Mouse (Mus musculus) kidney, postnatal 0 days (tissue): ENCODE data around the gene Nmt1. TPM values are rescaled to one million over a fixed set of nuclear protein-coding genes. Genes with fewer than 3 reads are reported as not detected.

Source experiments
- ATAC-seq: fragments of 200-750 bp; cut with Nextera tagmentation; replicated peaks from 2 replicates; pipeline ENCODE4 v1.8.0; 2017; ENCODE audit warnings: low read depth, moderate number of reproducible peaks, moderate TSS enrichment, moderate library complexity; ENCODE audit not compliant: low FRiP score
- DNase-seq: peaks from one replicate; pipeline ENCODE4 v3.0.0-alpha.2; 2016; ENCODE audit warnings: low spot score
- H3K27ac ChIP-seq: fragments of 300-500 bp; sonication (generic); 2 replicates; pipeline ENCODE4 v1.5.1; 2014; ENCODE audit warnings: mild to moderate bottlenecking
- H3K27me3 ChIP-seq: fragments of 300-500 bp; sonication (generic); 2 replicates; pipeline ENCODE4 v1.6.1; 2014; ENCODE audit warnings: low read length, mixed read lengths; ENCODE audit not compliant: insufficient read depth
- H3K36me3 ChIP-seq: fragments of 300-500 bp; sonication (generic); 2 replicates; pipeline ENCODE4 v1.6.1; 2014; ENCODE audit warnings: low read length, mixed read lengths; ENCODE audit not compliant: insufficient read depth
- H3K4me1 ChIP-seq: fragments of 300-500 bp; sonication (generic); replicated peaks from 2 replicates; pipeline ENCODE4 v1.6.1; 2014; ENCODE audit warnings: antibody characterized with exemption, low read length, mixed read lengths; ENCODE audit not compliant: insufficient read depth
- H3K4me2 ChIP-seq: fragments of 300-500 bp; sonication (generic); 2 replicates; pipeline ENCODE4 v1.6.1; 2014; ENCODE audit warnings: mild to moderate bottlenecking, low read length, moderate library complexity, mixed read lengths
- H3K4me3 ChIP-seq: fragments of 300-500 bp; sonication (generic); replicated peaks from 2 replicates; pipeline ENCODE4 v1.5.1; 2014; ENCODE audit warnings: low read depth, low read length
- H3K9ac ChIP-seq: fragments of 300-500 bp; sonication (generic); 2 replicates; pipeline ENCODE4 v1.6.1; 2014; ENCODE audit warnings: low read depth, low read length
- H3K9me3 ChIP-seq: fragments of 300-500 bp; sonication (generic); replicated peaks from 2 replicates; pipeline ENCODE4 v1.6.1; 2016; ENCODE audit warnings: low read length, inconsistent platforms, mixed read lengths
- CTCF ChIP-seq: IDR thresholded peaks from 2 replicates; pipeline ENCODE4 v1.5.1; 2016; ENCODE audit warnings: antibody characterized with exemption, low read depth, mild to moderate bottlenecking, moderate library complexity
- WGBS: fragments of 180-500 bp; shearing (Covaris S2); extraction: QIAGEN DNeasy Blood & Tissue Kit; methylation state at CpG from one replicate; pipeline ENCODE4 v1.1.7; 2014; 5-methylcytosine and 5-hydroxymethylcytosine counted together
- polyA plus RNA-seq: library from polyadenylated mRNA; unstranded; fragments of >200 nt; fragmentation: Nextera tagmentation; extraction: Ambion mirVana; gene quantifications from 2 replicates; pipeline ENCODE4 v1.2.1, GENCODE M21; 2015

Nmt1 gene
- polyA plus RNA-seq, 1 experiment from 2014 or later = 60.3 TPM

DNA sequence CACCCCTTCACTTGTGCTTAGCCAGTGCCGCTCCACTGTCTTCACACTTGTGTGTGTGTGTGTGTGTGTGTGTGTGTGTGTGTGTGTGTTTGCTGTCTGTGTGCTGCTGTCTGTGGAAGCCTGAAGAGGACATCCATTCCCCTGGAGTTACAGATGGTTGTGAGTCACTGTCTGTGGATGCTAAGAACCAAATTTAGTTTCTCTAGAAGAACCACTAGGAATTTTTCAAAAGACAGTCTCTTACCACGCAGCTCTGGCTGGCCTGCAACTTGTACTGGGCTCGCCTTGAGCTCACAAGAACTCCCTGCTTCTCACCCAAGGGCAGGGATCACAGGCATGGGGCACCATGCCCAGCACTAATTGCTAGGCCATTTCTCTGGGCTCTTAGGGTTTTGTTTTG is 5.0 kb downstream of the Nmt1 start:
- DNase-seq (no peak), ATAC-seq (no peak)
- H3K9ac ChIP-seq = no peak overlapping the region
- 0 out of 2 replicates have a peak, but pooled peaks cover 4% of the 10 kb centered on the region for H3K4me1 ChIP-seq
- H3K36me3 ChIP-seq = no peaks in the 10 kb centered on the region
- no peaks in the 10 kb centered on the region for H3K27me3 ChIP-seq
- WGBS = 83% methylated on average over 3 of the region's 3 CpGs
- H3K27ac ChIP-seq = no peak overlapping the region
- no peak overlapping the region for H3K4me2 ChIP-seq
- no peak for TF ChIP-seq CTCF
- H3K9me3 ChIP-seq = no peaks in the 10 kb centered on the region
- no peak overlapping the region for H3K4me3 ChIP-seq

- H3K9me3 ChIP-seq = no peaks in the 10 kb centered on the region
- no peak overlapping the region for H3K4me2 ChIP-seq
- DNase-seq = no peak
- H3K27ac ChIP-seq = no peak overlapping the region
- no peaks in the 10 kb centered on the region for H3K4me1 ChIP-seq
- no peak overlapping the region for H3K4me3 ChIP-seq
- no peak for ATAC-seq
- H3K36me3 ChIP-seq = peaks cover 5% of the 10 kb centered on the region; the same call in 1 of the 2 replicates
- TF ChIP-seq CTCF = no peak
- H3K27me3 ChIP-seq = no peaks in the 10 kb centered on the region
- H3K9ac ChIP-seq = no peak overlapping the region
- WGBS = 77% methylated on average over 6 of the region's 6 CpGs
These were observed 7.0 kb downstream of the Nmt1 start for GRCm38 (mm10) chr11:103035007-103035406.

- Histone ChIP-seq H3K27ac (no peak overlapping the region), H3K9ac (no peak overlapping the region), H3K9me3 (no peaks in the 10 kb centered on the region), H3K36me3 (peaks cover 5% of the 10 kb centered on the region; the same call in 1 of the 2 replicates), H3K4me1 (no peaks in the 10 kb centered on the region), H3K27me3 (no peaks in the 10 kb centered on the region), H3K4me2 (no peak overlapping the region), H3K4me3 (no peak overlapping the region)
- no peak for ATAC-seq
- DNase-seq = no peak
- TF ChIP-seq CTCF = no peak
- 83% methylated on average over 8 of the region's 8 CpGs for WGBS
These were observed 9.0 kb downstream of the Nmt1 start for GRCm38 (mm10) chr11:103036881-103037465.

DNA sequence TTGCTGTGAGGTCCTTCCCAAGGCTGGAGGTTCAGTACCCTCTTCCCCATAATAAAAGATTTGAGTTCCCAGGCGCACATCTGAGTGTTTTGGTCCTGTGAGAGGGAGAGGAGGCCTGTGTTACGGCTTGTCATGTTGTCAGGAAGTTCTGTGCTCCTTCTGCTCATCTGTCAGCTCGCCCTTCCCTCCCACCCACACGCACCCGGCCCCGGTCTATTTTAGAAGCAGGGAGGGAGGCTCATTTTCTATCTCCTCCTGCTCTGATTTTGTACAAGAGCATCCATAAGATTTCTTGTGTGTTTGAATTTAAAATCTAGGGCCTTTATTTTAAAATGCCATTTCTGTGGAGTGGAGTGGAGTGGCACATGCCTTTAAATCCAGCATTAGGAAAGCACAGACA is 10.0 kb downstream of the Nmt1 start:
- peaks cover 5% of the 10 kb centered on the region; the same call in 1 of the 2 replicates for H3K36me3 ChIP-seq
- ATAC-seq = no peak
- TF ChIP-seq CTCF = no peak

DNA sequence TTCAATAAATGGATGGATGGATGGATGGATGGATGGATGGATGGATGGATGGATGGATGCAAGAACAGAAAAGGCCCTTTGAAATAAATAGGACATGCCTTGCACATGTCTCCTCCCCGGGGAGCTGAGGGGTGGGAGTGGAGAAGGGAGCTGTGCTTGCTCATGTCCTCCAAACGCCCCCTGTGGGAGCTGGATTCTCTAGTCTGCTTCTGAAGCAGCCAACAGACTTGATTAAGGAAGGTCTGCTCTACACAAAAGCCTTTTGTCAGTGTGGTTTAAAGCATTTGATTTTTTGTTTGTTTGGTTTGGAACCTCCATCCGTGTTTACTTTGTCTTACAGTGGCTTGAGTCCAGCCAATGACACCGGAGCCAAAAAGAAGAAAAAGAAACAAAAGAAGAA is 14.8 kb downstream of the Nmt1 start:
- 67% methylated on average over 4 of the region's 4 CpGs for WGBS
- Histone ChIP-seq H3K4me2 (no peak overlapping the region), H3K27ac (no peak overlapping the region), H3K4me3 (no peak overlapping the region), H3K4me1 (no peaks in the 10 kb centered on the region), H3K36me3 (peaks cover 40% of the 10 kb centered on the region), H3K9me3 (no peaks in the 10 kb centered on the region), H3K27me3 (no peaks in the 10 kb centered on the region), H3K9ac (no peak overlapping the region)
- TF ChIP-seq CTCF = no peak; the same call in 1 of the 2 replicates
- no peak for ATAC-seq
- no peak for DNase-seq

More for the DNA sequence above, 10.0 kb downstream of the Nmt1 start:
- H3K4me3 ChIP-seq = no peak overlapping the region
- H3K27ac ChIP-seq = no peak overlapping the region
- no peak for DNase-seq
- H3K4me1 ChIP-seq = no peaks in the 10 kb centered on the region
- H3K27me3 ChIP-seq = no peaks in the 10 kb centered on the region
- no peak overlapping the region for H3K9ac ChIP-seq
- H3K4me2 ChIP-seq = no peak overlapping the region
- no peaks in the 10 kb centered on the region for H3K9me3 ChIP-seq
- WGBS = 78% methylated on average over 6 of the region's 6 CpGs

DNA sequence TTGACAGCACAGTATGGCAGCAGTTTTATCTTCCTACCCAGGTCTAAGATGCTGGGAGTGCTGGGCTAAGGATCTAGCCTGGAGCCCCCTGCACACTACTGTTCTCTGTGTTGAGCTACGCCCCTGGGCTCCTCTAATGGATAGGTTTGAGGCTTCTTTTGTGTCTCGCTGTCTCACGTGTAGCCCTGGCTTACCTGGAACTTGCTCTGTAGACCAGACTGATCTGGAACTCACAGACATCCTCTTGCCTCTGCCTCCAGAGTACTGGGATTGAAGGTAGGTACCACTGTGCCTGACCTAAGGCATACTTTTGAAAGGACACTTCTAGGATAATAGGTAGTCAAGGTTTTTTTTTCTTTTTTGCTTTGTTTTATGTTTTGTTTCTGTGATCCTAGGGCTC is 16.0 kb downstream of the Nmt1 start:
- WGBS = 88% methylated on average over 3 of the region's 3 CpGs

DNA sequence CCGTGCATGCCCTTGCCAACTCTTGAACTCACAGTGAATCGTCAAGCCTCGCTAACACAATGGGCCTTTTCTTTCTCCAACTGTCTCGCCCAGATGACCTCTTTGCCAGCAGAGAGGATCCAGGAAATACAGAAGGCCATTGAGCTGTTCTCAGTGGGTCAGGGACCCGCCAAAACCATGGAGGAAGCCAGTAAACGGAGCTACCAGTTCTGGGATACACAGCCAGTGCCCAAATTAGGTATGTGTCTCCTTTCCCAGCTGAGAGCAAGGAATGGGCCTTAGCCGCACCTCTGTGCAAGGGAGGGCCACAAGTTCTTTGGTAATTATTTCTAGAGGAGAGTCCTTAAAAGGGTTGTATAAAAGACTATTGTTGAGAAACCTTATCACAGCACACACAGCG is 18.3 kb downstream of the Nmt1 start:
- Histone ChIP-seq H3K9ac (no peak overlapping the region), H3K36me3 (peaks cover 35% of the 10 kb centered on the region), H3K4me1 (no peaks in the 10 kb centered on the region), H3K9me3 (no peaks in the 10 kb centered on the region), H3K4me2 (no peak overlapping the region), H3K27ac (no peak overlapping the region), H3K27me3 (no peaks in the 10 kb centered on the region), H3K4me3 (no peak overlapping the region)
- no peak for TF ChIP-seq CTCF
- ATAC-seq = no peak
- no peak for DNase-seq
- WGBS = 84% methylated on average over 8 of the region's 8 CpGs

More for the DNA sequence above, 16.0 kb downstream of the Nmt1 start:
- DNase-seq (no peak), ATAC-seq (no peak)
- Histone ChIP-seq H3K4me1 (no peaks in the 10 kb centered on the region), H3K4me3 (no peak overlapping the region), H3K4me2 (no peak overlapping the region), H3K27me3 (no peaks in the 10 kb centered on the region), H3K9me3 (no peaks in the 10 kb centered on the region), H3K27ac (no peak overlapping the region), H3K36me3 (peaks cover 37% of the 10 kb centered on the region), H3K9ac (no peak overlapping the region)
- no peak for TF ChIP-seq CTCF
